Mouse (Mus musculus) midbrain, embryonic 15.5 days (tissue): ENCODE measurements around the gene Chst8. TPM values are rescaled to one million over a fixed set of nuclear protein-coding genes. Genes with fewer than 3 reads are reported as not detected.
A peak's percentile ranks its signal among the peaks of the same experiment; 100 is the strongest.

ENCODE experiments used
- ATAC-seq: fragments of 200-750 bp; cut with Nextera tagmentation; replicated peaks from 2 replicates; pipeline ENCODE4 v1.8.0; 2017; ENCODE audit warnings: moderate TSS enrichment
- H3K27ac ChIP-seq: fragments of 300-500 bp; sonication (generic); 2 replicates; pipeline ENCODE4 v1.5.1; 2015; ENCODE audit warnings: mild to moderate bottlenecking, inconsistent platforms
- H3K27me3 ChIP-seq: fragments of 300-500 bp; sonication (generic); replicated peaks from 2 replicates; pipeline ENCODE4 v1.6.1; 2015; ENCODE audit warnings: inconsistent platforms
- H3K36me3 ChIP-seq: fragments of 300-500 bp; sonication (generic); replicated peaks from 2 replicates; pipeline ENCODE4 v1.6.1; 2015; ENCODE audit warnings: inconsistent platforms
- H3K4me1 ChIP-seq: fragments of 300-500 bp; sonication (generic); 2 replicates; pipeline ENCODE4 v1.6.1; 2015; ENCODE audit warnings: inconsistent platforms
- H3K4me2 ChIP-seq: fragments of 300-500 bp; sonication (generic); 2 replicates; pipeline ENCODE4 v1.6.1; 2015; ENCODE audit warnings: inconsistent platforms, mild to moderate bottlenecking, moderate library complexity
- H3K4me3 ChIP-seq: fragments of 300-500 bp; sonication (generic); 2 replicates; pipeline ENCODE4 v1.5.1; 2015; ENCODE audit warnings: mild to moderate bottlenecking, inconsistent platforms
- H3K9ac ChIP-seq: fragments of 300-500 bp; sonication (generic); 2 replicates; pipeline ENCODE4 v1.6.1; 2015; ENCODE audit warnings: mild to moderate bottlenecking, inconsistent platforms
- H3K9me3 ChIP-seq: fragments of 300-500 bp; sonication (generic); 2 replicates; pipeline ENCODE4 v1.6.1; 2016; ENCODE audit warnings: inconsistent platforms
- WGBS: fragments of 180-500 bp; shearing (Covaris S2); methylation state at CpG from one replicate; pipeline ENCODE4 v1.1.7; 2015; ENCODE audit warnings: mixed read lengths; 5-methylcytosine and 5-hydroxymethylcytosine counted together
- polyA plus RNA-seq: library from polyadenylated mRNA; unstranded; fragments of >200 nt; fragmentation: Nextera tagmentation; extraction: Ambion mirVana; gene quantifications from 2 replicates; pipeline ENCODE4 v1.2.1, GENCODE M21; 2015

Gene Chst8
- polyA plus RNA-seq, 1 experiment from 2014 or later, result 17.1 TPM

DNA sequence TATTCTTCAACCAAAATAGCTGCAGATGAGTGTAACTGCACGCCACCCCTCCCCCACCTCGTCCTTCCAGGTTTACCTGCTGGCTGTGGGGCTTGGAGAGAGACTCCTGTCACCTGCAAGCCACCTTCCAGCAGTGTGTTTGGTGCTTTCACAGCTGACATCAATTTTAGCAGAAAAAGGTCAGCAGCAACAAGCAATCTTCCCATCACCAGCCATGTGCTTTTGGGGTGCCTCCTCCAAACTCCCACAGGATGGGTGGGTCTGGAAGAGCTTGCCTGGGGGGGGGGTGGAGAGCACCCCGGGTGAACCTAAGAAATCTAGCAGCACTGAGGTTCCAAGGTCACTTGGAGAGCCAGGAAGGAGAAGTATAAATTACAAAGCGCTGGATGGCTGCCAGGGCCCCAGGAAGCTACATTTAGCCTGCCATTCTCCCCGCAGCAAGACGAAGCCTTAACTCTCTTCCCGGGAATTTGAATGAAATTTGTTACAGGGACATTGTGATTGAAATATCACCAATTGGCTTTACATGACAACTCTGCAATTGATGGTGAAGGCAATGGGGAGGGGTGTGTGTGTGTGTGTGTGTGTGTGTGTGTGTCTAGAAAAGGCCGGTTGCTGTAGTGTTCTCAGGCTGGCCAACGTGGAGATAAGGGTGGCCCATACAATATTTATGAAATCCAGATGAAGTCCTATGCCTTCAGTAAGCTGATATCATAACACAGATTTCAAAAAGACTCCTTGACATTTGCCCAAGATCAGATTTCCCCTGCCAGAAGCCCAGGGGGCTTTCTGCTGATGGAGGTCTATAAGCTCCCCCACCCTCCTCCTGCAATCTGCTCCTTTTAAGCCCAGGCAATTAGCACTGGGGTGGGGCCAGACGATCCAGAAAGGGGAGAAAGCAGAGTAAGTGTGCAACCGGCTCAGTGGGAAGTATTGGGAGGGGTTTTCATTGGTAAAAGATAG is 13.8 kb downstream of the Chst8 start:
- H3K36me3 ChIP-seq, result no peaks in the 10 kb centered on the region
- peak overlapping the region; percentile 19 for H3K4me2 ChIP-seq
- no peaks in the 10 kb centered on the region for H3K9me3 ChIP-seq
- peak; percentile 51; the same call in 1 of the 2 replicates for ATAC-seq
- 7% methylated on average over 11 of the region's 11 CpGs for WGBS
- no peak overlapping the region for H3K4me3 ChIP-seq
- H3K9ac ChIP-seq, result no peak overlapping the region
- H3K27me3 ChIP-seq, result no peaks in the 10 kb centered on the region
- peak overlapping the region; percentile 64 for H3K27ac ChIP-seq
- H3K4me1 ChIP-seq, result peaks cover 28% of the 10 kb centered on the region

DNA sequence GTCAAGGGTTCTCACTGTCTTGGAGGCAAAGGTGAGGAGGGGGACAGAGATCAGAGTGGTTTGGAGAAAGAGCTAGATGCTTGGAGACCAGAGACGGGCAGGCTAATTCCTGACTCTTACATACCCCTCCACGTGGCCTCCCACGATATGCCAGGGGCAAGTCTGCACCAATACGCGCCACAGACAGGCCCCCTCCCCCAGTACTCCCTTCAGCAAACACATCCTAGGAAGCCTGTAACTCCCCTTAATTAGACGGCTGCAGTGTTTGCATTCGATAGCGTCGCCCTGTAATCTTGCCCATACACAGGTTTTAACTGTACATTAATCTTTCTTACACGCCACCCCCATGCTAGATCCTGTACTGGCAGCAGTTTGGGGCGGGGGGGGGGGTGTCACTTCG is 14.5 kb downstream of the Chst8 start:
- H3K27me3 ChIP-seq, result no peaks in the 10 kb centered on the region
- peak overlapping the region; percentile 64 for H3K27ac ChIP-seq
- peaks cover 28% of the 10 kb centered on the region for H3K4me1 ChIP-seq
- H3K4me2 ChIP-seq, result peak overlapping the region; percentile 19
- ATAC-seq, result peak; percentile 56; the same call in 1 of the 2 replicates
- H3K9ac ChIP-seq, result no peak overlapping the region
- no peak overlapping the region for H3K4me3 ChIP-seq
- WGBS, result 9% methylated on average over 12 of the region's 12 CpGs
- no peaks in the 10 kb centered on the region for H3K9me3 ChIP-seq
- no peaks in the 10 kb centered on the region for H3K36me3 ChIP-seq

DNA sequence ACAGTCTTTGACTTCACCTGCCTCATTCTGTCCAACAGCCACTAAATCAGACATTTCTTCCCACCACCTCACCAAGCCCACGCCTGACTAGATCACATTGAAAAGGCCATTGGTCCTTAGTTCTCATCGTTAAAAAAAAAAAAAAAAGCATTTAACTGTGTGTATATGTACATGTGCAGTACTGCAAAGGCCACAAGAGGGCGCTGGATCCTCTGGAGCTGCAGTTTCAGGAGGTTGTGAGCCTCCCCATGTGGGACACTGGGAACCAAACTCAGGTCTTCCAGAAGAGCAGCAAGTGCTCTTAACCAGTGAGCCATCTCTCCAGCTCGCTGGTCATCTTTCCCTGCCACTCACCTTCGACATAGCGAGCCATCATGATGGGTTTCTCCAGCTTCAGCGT is 22.1 kb downstream of the Chst8 start:
- H3K4me1 ChIP-seq, result 0 out of 2 replicates have a peak, but pooled peaks cover under 1% of the 10 kb centered on the region
- no peaks in the 10 kb centered on the region for H3K36me3 ChIP-seq
- no peak overlapping the region for H3K4me3 ChIP-seq
- no peak for ATAC-seq
- WGBS, result 75% methylated on average over 7 of the region's 7 CpGs
- H3K9ac ChIP-seq, result no peak overlapping the region
- H3K27me3 ChIP-seq, result no peaks in the 10 kb centered on the region
- no peak overlapping the region for H3K27ac ChIP-seq
- H3K4me2 ChIP-seq, result no peak overlapping the region
- no peaks in the 10 kb centered on the region for H3K9me3 ChIP-seq

DNA sequence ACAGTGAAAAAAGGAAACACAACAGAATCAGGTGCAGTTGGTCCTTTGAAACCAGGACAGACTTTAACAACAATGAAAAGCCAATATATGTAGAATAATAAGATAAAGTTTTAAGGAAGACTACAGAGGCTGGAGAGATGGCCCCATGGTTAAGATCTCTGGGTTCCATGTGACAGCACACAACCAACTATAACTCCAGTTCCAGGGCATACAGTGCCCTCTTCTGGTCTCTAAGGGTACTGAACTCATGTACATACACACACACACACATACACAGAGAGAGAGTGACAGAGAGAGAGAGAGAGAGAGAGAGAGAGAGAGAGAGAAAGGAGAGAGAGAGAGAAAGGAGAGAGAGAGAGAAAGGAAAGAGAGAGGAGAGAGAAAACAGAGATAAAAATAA is 25.3 kb downstream of the Chst8 start:
- Histone ChIP-seq H3K27ac (no peak overlapping the region), H3K4me1 (0 out of 2 replicates have a peak, but pooled peaks cover 12% of the 10 kb centered on the region), H3K4me3 (no peak overlapping the region), H3K27me3 (no peaks in the 10 kb centered on the region), H3K9ac (no peak overlapping the region), H3K9me3 (no peaks in the 10 kb centered on the region), H3K36me3 (no peaks in the 10 kb centered on the region), H3K4me2 (no peak overlapping the region)
- ATAC-seq, result no peak

DNA sequence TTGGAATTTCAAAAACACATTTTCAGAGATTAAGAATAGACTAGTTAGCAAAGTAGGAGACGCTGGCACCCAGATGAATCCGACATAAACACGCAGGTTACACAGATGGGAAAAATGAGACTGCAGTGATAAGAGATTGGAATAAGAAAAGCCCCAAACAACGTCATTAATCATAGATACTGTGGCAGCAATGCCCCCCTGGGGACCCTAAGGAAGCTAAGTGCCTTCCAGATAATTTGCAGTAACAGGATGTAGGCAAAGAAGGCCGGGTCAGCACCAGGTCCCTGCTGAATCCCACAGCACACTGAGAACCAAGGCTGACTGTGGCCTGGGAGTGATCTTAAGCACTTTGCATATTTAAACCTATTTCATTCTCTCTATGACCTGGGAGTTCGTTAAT is 27.5 kb downstream of the Chst8 start:
- Histone ChIP-seq H3K9ac (no peak overlapping the region), H3K4me2 (no peak overlapping the region), H3K4me1 (0 out of 2 replicates have a peak, but pooled peaks cover 12% of the 10 kb centered on the region), H3K36me3 (no peaks in the 10 kb centered on the region), H3K9me3 (no peaks in the 10 kb centered on the region), H3K27me3 (no peaks in the 10 kb centered on the region), H3K27ac (no peak overlapping the region), H3K4me3 (no peak overlapping the region)
- ATAC-seq, result no peak
- WGBS, result 49% methylated on average over 6 of the region's 6 CpGs

DNA sequence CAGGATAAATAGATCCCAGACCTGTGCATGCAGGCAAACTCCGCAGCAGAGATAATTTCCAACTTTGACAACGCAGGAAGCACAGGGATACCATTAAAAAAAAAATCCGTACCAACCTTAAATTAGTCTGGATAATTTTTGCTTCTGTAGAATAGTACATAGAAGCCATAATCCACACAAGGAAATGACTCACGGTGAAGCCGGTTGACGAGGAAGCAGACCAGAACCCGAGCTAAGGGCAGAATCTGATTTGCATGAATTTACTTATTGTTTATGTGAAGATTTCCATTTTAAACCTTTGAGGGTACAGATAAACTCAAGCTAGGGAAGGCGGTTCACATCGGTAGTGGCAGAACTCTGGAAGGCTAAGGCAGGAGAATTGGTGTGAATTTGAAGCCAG is 28.0 kb downstream of the Chst8 start:
- Histone ChIP-seq H3K27ac (no peak overlapping the region), H3K27me3 (no peaks in the 10 kb centered on the region), H3K9ac (no peak overlapping the region), H3K4me3 (no peak overlapping the region), H3K9me3 (no peaks in the 10 kb centered on the region), H3K4me2 (no peak overlapping the region), H3K4me1 (0 out of 2 replicates have a peak, but pooled peaks cover 12% of the 10 kb centered on the region), H3K36me3 (no peaks in the 10 kb centered on the region)
- WGBS, result 50% methylated on average over 9 of the region's 9 CpGs
- ATAC-seq, result no peak

DNA sequence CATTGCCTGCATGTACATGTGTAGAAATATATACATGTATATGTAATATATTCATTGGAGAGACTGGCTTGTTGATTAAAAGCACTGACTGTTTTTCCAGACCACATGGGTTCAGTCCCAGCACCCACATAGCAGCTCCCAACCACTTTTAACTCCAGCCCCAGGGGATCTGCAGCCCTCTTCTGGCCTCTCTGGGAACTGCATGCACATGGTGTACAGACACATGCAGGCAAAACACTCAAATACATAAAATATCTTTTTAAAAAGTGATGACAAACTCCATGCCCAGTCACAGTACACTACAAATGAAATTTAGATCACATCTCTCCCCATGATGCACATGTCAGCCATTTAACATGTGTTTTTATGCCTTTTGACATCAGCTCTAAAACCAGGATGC is 30.5 kb downstream of the Chst8 start:
- no peak overlapping the region for H3K27ac ChIP-seq
- H3K4me3 ChIP-seq, result no peak overlapping the region
- H3K9me3 ChIP-seq, result no peaks in the 10 kb centered on the region
- H3K27me3 ChIP-seq, result no peaks in the 10 kb centered on the region
- H3K9ac ChIP-seq, result no peak overlapping the region
- H3K4me2 ChIP-seq, result no peak overlapping the region
- no peak for ATAC-seq
- peaks cover 27% of the 10 kb centered on the region for H3K4me1 ChIP-seq
- H3K36me3 ChIP-seq, result no peaks in the 10 kb centered on the region

DNA sequence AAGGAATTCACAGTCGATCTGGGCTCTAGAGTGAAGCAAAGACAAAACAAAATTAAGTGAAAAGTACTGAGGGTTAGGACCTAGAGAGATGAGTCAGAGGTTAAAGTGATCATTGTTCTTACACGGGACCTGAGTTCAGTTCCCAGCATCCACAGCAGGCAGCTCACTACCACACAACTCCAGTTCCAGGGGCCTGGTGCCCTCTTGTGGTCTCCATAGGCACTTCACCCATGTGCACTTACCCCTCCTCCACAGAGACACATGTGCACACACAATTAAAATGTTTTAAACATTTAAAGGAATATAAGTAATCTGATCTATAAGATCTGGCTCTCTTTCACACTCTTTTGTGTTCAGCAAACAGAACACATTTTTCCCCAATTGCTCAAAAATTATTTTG is 31.3 kb downstream of the Chst8 start:
- Histone ChIP-seq H3K9ac (no peak overlapping the region), H3K4me3 (no peak overlapping the region), H3K27me3 (no peaks in the 10 kb centered on the region), H3K9me3 (no peaks in the 10 kb centered on the region), H3K4me1 (peaks cover 27% of the 10 kb centered on the region), H3K27ac (no peak overlapping the region), H3K36me3 (no peaks in the 10 kb centered on the region), H3K4me2 (no peak overlapping the region)
- WGBS, result over 99% methylated on average over 2 of the region's 2 CpGs
- ATAC-seq, result no peak

DNA sequence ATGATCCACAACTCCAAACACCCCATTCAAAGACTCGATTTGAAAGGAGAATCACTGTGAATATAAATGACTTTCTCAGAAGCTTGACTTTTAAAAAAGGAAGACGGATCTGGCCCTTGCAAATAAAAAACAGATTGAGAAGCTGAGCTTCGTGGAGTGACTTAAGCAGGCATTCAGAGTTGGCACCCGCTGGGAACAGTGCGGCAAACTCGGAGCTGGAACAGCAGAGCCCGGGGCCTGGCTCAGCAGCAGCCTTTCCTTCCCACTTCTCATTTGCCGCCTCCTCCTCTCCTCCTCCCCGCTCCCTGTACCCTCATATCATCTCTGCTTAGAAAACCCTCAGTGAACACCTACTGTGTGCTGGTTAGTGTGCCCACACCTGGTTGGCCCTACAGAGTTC is 34.1 kb downstream of the Chst8 start:
- Histone ChIP-seq H3K36me3 (no peaks in the 10 kb centered on the region), H3K9ac (no peak overlapping the region), H3K4me1 (peaks cover 32% of the 10 kb centered on the region), H3K27me3 (no peaks in the 10 kb centered on the region), H3K4me3 (no peak overlapping the region), H3K4me2 (no peak overlapping the region), H3K27ac (0 out of 2 replicates have a peak overlapping the region, but pooled peaks have one; percentile 37), H3K9me3 (no peaks in the 10 kb centered on the region)
- WGBS, result 12% methylated on average over 9 of the region's 9 CpGs
- ATAC-seq, result peak; percentile 68

DNA sequence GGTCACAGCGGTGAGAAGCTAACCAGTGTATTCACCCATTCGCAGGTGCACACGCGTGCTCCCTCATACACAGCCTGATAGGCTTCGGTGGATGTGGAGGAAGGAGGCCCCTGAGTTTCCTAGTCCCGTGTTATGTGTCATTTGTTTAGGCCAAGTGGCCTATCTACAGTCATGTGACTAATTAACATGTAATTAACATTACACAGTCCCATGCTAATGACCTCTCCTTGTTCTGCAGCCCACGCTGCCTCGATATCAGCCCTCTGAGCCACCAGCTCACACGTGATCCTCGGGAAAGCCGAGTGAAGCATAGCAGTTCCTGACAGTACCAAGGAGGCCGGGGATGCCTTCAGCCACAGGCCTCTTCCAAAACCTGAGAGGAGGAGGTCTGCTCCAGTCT is 36.9 kb downstream of the Chst8 start:
- Histone ChIP-seq H3K4me1 (peaks cover 37% of the 10 kb centered on the region), H3K4me2 (no peak overlapping the region), H3K9ac (no peak overlapping the region), H3K9me3 (no peaks in the 10 kb centered on the region), H3K27me3 (no peaks in the 10 kb centered on the region), H3K27ac (no peak overlapping the region), H3K4me3 (no peak overlapping the region), H3K36me3 (no peaks in the 10 kb centered on the region)
- WGBS, result 67% methylated on average over 12 of the region's 12 CpGs
- no peak for ATAC-seq

DNA sequence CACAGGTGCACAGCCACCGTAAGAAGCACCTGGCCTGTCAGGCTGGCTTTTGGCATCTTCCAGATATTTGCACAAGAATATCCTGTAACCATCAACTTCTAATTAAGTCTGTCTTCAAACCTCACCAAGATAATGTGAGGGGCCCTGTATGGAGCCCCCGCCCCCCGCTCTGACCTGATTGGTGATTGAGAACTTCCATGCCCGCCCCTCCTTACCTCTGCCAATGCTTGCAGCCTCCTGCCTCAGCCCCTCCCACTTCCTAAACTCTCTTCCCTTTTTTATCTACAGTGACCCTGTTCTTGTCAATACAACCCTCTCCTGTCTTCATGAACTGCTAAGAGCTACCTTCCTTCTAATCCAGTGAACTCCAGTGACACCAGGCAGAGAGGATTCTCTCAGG is 37.6 kb downstream of the Chst8 start:
- Histone ChIP-seq H3K4me1 (peaks cover 37% of the 10 kb centered on the region), H3K9ac (no peak overlapping the region), H3K9me3 (no peaks in the 10 kb centered on the region), H3K36me3 (no peaks in the 10 kb centered on the region), H3K4me2 (no peak overlapping the region), H3K27ac (no peak overlapping the region), H3K4me3 (no peak overlapping the region), H3K27me3 (no peaks in the 10 kb centered on the region)
- WGBS, result 80% methylated on average over 4 of the region's 4 CpGs
- no peak for ATAC-seq

DNA sequence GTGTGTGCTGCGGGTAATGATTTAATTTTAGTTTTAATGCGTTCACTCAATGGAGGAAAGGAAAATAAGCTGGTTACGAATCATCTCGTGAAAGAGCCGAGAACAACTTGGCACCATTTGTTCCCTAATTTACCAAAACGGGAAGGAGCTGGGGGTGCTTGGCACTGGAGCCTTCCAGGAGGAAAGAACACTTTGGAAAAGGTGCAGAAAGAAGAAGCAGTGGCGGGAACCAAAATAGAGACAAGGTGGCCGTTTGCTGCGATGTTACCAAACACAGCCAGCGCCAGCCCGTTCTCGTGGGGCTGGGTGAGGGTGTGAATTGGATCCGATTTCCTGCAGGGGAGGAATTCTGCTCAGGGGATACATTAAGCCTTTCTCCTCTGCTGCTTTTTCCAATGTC is 38.5 kb downstream of the Chst8 start:
- WGBS, result 43% methylated on average over 13 of the region's 13 CpGs
- ATAC-seq, result no peak

DNA sequence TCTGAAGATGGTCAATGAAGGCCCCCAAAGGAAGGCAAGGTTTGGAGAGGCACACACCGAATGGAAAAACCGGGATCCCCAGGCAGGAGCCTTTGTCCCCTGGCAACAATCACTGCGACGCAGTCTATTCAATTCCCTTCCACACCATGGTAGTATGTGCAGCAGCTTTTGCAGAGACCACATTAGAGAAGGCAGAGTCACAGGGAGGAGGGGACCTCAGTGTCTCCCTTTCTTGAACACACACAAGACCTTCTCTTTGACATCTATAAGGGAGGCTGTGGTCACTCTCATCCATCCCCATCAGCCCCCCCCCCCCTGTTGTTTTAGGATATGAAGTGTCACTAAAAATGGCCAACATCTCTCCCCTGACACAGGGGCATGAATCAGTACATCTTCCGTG is 39.2 kb downstream of the Chst8 start:
- Histone ChIP-seq H3K27ac (peak overlapping the region; percentile 40), H3K4me2 (no peak overlapping the region), H3K27me3 (no peaks in the 10 kb centered on the region), H3K9me3 (no peaks in the 10 kb centered on the region), H3K4me3 (no peak overlapping the region), H3K9ac (no peak overlapping the region), H3K4me1 (peaks cover 29% of the 10 kb centered on the region), H3K36me3 (no peaks in the 10 kb centered on the region)
- 33% methylated on average over 5 of the region's 5 CpGs for WGBS
- no peak for ATAC-seq

More for the DNA sequence above, 38.5 kb downstream of the Chst8 start:
- Histone ChIP-seq H3K4me2 (peak overlapping the region; percentile 14; the same call in 1 of the 2 replicates), H3K4me3 (no peak overlapping the region), H3K36me3 (no peaks in the 10 kb centered on the region), H3K9me3 (no peaks in the 10 kb centered on the region), H3K27me3 (no peaks in the 10 kb centered on the region), H3K27ac (peak overlapping the region; percentile 50), H3K4me1 (peaks cover 35% of the 10 kb centered on the region), H3K9ac (no peak overlapping the region)
